Mouse (Mus musculus): Measurements from ENCODE around the gene Cxcr1. TPM values are rescaled to one million over a fixed set of nuclear protein-coding genes. Genes with fewer than 3 reads are reported as not detected.

The Cxcr1 gene
- polyA plus RNA-seq, 1 experiment = not detected

DNA sequence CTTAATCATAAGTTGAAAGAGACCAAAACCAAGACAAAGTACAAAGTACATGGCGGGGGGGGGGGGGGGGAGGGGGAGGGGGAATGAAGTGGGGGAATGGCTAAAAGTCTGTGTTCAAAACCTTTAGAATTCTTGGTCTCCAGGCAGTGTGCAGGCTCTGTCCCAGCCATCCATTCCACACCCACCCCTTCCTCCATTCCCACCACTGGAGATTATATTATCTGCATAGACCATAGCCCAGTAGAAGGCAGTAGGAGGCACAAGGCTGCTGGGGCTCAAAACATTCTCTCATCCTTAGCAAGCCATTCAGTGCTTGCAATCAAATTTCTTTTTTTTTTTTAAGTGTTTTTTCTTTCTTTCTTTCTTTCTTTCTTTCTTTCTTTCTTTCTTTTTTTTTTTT is 36.6 kb upstream of the Cxcr1 start:
- Histone ChIP-seq H3K4me1 (ENCODE audit: control insufficient read depth) (peaks cover 13% of the 10 kb centered on the region), H3K4me3 (replicated peaks) (no peak overlapping the region), H3K36me3 (ENCODE audit: control insufficient read depth) (no peaks in the 10 kb centered on the region), H3K27me3 (ENCODE audit: control insufficient read depth) (no peaks in the 10 kb centered on the region), H3K9me3 (ENCODE audit: control insufficient read depth, low read length) (no peaks in the 10 kb centered on the region)
- no peak for TF ChIP-seq GATA1 (IDR thresholded peaks at IDR 0.05; ENCODE audit: low read length)
- no peak for TF ChIP-seq TAL1 (IDR thresholded peaks at IDR 0.05; ENCODE audit: low read length)

DNA sequence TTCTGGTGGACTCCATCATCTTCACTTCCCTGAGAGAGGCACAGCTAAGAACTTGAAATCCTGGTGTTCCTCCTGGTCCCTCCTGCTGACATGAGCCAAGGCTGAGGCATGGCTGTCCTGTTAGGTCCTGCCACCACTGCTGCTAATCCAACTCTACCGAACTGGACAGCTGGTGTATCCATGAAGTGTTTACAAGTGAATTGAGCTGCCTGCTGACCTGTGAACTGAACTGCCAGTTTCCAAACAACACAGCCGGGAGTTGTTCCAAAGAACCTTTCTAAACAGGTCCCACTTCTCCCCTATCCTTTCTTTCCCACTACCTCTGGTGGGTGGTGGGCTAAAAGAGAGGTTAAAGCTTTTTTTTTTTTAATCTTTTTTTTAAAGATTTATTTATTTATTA is 35.5 kb upstream of the Cxcr1 start:
- H3K36me3 ChIP-seq (ENCODE audit: control insufficient read depth) = no peaks in the 10 kb centered on the region
- TF ChIP-seq TAL1 (IDR thresholded peaks at IDR 0.05; ENCODE audit: low read length) (no peak), GATA1 (IDR thresholded peaks at IDR 0.05; ENCODE audit: low read length) (no peak)
- H3K4me1 ChIP-seq (ENCODE audit: control insufficient read depth) = peaks cover 9% of the 10 kb centered on the region
- no peaks in the 10 kb centered on the region for H3K9me3 ChIP-seq (ENCODE audit: control insufficient read depth, low read length)
- H3K4me3 ChIP-seq (replicated peaks) = no peak overlapping the region
- H3K27me3 ChIP-seq (ENCODE audit: control insufficient read depth) = no peaks in the 10 kb centered on the region

DNA sequence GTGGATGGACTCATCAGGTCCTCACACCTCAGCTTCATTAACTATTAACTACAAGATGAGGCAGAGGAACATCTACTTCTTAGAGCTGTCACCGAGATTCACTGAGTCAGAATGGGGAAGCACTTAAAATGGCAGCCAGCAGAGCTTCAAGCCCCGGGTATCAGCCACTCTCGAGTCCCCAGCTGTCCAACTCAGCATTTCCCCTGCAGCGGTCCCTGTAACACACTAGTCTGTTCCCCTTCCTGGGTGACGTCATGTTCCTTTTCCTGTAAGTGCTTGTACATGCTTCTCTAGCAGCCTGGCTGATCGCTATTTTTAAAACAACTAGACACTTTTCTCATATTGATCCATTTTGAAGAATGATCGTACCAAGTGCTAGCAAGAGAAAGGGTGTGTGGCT is 32.9 kb upstream of the Cxcr1 start:
- TF ChIP-seq TAL1 (IDR thresholded peaks at IDR 0.05; ENCODE audit: low read length) = no peak
- TF ChIP-seq GATA1 (IDR thresholded peaks at IDR 0.05; ENCODE audit: low read length) = no peak
- Histone ChIP-seq H3K4me3 (replicated peaks) (no peak overlapping the region), H3K9me3 (ENCODE audit: control insufficient read depth, low read length) (no peaks in the 10 kb centered on the region), H3K36me3 (ENCODE audit: control insufficient read depth) (no peaks in the 10 kb centered on the region), H3K4me1 (ENCODE audit: control insufficient read depth) (peaks cover 8% of the 10 kb centered on the region), H3K27me3 (ENCODE audit: control insufficient read depth) (no peaks in the 10 kb centered on the region)

DNA sequence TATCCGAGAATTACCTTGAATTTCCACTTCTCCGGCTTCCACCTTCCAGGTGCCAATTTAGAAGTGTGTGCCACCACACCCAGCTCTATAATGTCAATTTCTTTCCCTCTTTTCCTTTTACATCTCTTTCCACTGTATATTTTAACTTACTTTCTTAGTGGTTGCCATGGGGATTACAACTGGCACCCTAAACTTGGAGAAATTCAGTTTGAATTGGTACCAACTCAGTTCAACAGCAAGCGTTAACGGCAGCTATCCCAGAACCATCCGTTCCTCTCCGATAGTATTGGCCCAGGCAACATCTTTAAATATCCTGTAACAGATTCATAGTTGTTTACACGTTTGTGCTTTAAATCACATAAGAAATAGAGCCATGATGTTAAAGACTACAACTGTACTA is 25.5 kb upstream of the Cxcr1 start:
- H3K27me3 ChIP-seq (ENCODE audit: control insufficient read depth) = no peaks in the 10 kb centered on the region
- H3K4me3 ChIP-seq (replicated peaks) = no peak overlapping the region
- TF ChIP-seq TAL1 (IDR thresholded peaks at IDR 0.05; ENCODE audit: low read length) = no peak
- TF ChIP-seq GATA1 (IDR thresholded peaks at IDR 0.05; ENCODE audit: low read length) = no peak
- no peaks in the 10 kb centered on the region for H3K36me3 ChIP-seq (ENCODE audit: control insufficient read depth)
- H3K4me1 ChIP-seq (ENCODE audit: control insufficient read depth) = no peaks in the 10 kb centered on the region
- no peaks in the 10 kb centered on the region for H3K9me3 ChIP-seq (ENCODE audit: control insufficient read depth, low read length)

DNA sequence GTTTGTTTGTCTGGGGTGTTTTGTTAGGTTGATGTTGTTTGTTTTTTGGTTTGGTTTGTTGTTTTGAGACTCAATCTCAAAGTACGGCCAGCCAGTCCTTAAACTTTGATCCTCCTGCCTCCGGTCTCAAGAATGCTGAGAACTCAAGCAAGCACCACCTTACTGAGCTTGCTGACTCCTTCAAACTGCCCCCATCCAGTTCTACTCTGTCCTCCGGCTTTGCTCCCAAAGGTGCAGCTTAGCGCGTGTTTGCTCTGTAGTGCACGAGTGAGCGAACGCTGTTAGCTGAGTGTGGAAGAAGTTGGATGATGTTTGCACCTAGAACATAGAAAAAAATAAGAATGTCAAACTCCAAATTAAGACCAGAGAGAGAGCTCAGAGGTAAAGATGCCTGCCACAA is 14.5 kb upstream of the Cxcr1 start:
- H3K9me3 ChIP-seq (ENCODE audit: control insufficient read depth, low read length) = no peaks in the 10 kb centered on the region
- H3K36me3 ChIP-seq (ENCODE audit: control insufficient read depth) = no peaks in the 10 kb centered on the region
- peaks cover 2% of the 10 kb centered on the region; the same call in 1 of the 2 replicates for H3K4me1 ChIP-seq (ENCODE audit: control insufficient read depth)
- H3K4me3 ChIP-seq (replicated peaks) = no peak overlapping the region
- H3K27me3 ChIP-seq (ENCODE audit: control insufficient read depth) = no peaks in the 10 kb centered on the region
- no peak for TF ChIP-seq TAL1 (IDR thresholded peaks at IDR 0.05; ENCODE audit: low read length)
- no peak for TF ChIP-seq GATA1 (IDR thresholded peaks at IDR 0.05; ENCODE audit: low read length)

DNA sequence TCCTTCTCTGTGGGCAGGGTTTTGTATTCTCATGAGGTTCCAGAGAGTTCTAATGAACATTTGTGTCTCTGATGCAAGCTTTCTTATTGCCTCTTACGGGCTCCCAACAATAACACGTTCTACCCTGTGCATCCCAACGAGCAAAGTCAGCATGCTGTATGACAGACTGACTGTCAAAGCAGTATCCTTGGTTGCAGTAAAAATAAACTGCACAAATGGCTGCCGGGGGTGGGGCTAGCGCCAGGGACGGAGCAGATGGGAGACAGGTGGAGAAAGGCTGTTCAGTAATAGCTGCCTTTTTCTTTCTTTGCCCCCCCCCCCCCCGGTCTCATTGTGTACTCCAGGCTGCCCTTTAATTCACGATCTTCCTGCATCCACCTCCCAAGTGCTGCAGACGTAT is 13.5 kb upstream of the Cxcr1 start:
- H3K36me3 ChIP-seq (ENCODE audit: control insufficient read depth) = no peaks in the 10 kb centered on the region
- no peaks in the 10 kb centered on the region for H3K9me3 ChIP-seq (ENCODE audit: control insufficient read depth, low read length)
- peaks cover 2% of the 10 kb centered on the region; the same call in 1 of the 2 replicates for H3K4me1 ChIP-seq (ENCODE audit: control insufficient read depth)
- no peak overlapping the region for H3K4me3 ChIP-seq (replicated peaks)
- TF ChIP-seq GATA1 (IDR thresholded peaks at IDR 0.05; ENCODE audit: low read length) = no peak
- no peak for TF ChIP-seq TAL1 (IDR thresholded peaks at IDR 0.05; ENCODE audit: low read length)
- no peaks in the 10 kb centered on the region for H3K27me3 ChIP-seq (ENCODE audit: control insufficient read depth)

DNA sequence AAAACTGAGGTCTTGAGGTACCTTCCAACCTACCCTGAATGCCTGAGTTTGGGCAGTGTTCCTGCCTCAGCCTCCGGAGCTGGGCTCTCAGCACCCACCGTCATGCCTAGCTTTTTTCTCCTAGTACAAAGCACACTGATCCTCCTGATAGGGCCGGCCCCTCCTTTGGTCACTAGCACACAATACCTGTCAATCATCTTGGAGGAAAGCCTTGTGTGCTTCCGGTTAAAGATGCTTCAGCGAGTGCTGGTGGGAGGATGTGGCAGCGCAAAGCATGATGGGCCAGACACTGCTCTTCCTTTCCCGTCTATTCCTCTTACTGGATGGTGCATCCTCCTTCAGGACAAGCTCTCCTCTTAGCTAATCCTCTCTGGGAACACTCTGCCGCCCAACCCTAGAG is 12.2 kb upstream of the Cxcr1 start:
- no peak for TF ChIP-seq GATA1 (IDR thresholded peaks at IDR 0.05; ENCODE audit: low read length)
- no peak for TF ChIP-seq TAL1 (IDR thresholded peaks at IDR 0.05; ENCODE audit: low read length)
- Histone ChIP-seq H3K9me3 (ENCODE audit: control insufficient read depth, low read length) (no peaks in the 10 kb centered on the region), H3K36me3 (ENCODE audit: control insufficient read depth) (no peaks in the 10 kb centered on the region), H3K4me3 (replicated peaks) (no peak overlapping the region), H3K4me1 (ENCODE audit: control insufficient read depth) (peaks cover 2% of the 10 kb centered on the region; the same call in 1 of the 2 replicates), H3K27me3 (ENCODE audit: control insufficient read depth) (no peaks in the 10 kb centered on the region)

DNA sequence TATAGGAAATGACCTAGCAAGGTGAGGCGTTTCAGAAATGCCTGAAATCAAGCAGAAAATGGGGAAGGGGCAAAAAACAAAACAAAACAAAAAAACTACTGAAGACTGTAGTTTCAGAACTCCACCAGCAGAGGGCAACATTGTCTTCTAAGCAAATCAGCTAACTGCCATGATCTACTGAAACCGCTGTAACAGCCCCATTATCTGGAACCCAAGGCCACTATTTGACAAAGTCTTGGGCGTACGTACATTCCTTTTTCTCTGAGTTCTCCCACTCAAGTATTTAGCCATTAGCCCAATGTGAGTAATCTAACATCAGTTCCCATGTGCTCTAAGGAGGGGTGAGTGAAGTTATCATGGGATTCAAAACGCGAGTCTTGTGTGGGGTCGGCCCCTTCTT is 11.4 kb upstream of the Cxcr1 start:
- peaks cover 2% of the 10 kb centered on the region; the same call in 1 of the 2 replicates for H3K4me1 ChIP-seq (ENCODE audit: control insufficient read depth)
- TF ChIP-seq TAL1 (IDR thresholded peaks at IDR 0.05; ENCODE audit: low read length) (no peak), GATA1 (IDR thresholded peaks at IDR 0.05; ENCODE audit: low read length) (no peak)
- no peaks in the 10 kb centered on the region for H3K9me3 ChIP-seq (ENCODE audit: control insufficient read depth, low read length)
- no peaks in the 10 kb centered on the region for H3K36me3 ChIP-seq (ENCODE audit: control insufficient read depth)
- no peak overlapping the region for H3K4me3 ChIP-seq (replicated peaks)
- H3K27me3 ChIP-seq (ENCODE audit: control insufficient read depth) = no peaks in the 10 kb centered on the region

DNA sequence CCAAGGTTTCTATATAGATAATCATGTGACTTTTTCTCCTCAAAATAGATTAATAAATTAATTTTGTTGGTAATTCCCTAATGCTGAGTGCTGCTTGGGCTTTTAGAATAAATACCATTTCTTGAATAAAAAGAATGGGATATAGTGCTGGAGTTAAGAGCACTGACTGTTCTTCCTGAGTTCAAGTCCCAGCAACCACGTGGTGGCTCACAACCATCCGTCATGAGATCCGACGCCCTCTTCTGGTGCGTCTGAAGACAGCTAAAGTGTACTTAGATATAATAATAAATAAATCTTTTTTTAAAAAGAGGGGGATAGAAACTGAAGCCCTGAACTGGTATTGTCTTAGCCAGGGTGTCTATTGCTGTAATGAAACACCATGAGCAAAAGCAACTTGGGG is 9.0 kb upstream of the Cxcr1 start:
- H3K36me3 ChIP-seq (ENCODE audit: control insufficient read depth) = no peaks in the 10 kb centered on the region
- H3K9me3 ChIP-seq (ENCODE audit: control insufficient read depth, low read length) = no peaks in the 10 kb centered on the region
- peaks cover 2% of the 10 kb centered on the region; the same call in 1 of the 2 replicates for H3K4me1 ChIP-seq (ENCODE audit: control insufficient read depth)
- no peak overlapping the region for H3K4me3 ChIP-seq (replicated peaks)
- TF ChIP-seq TAL1 (IDR thresholded peaks at IDR 0.05; ENCODE audit: low read length) = no peak
- TF ChIP-seq GATA1 (IDR thresholded peaks at IDR 0.05; ENCODE audit: low read length) = no peak
- H3K27me3 ChIP-seq (ENCODE audit: control insufficient read depth) = no peaks in the 10 kb centered on the region

Data from erythroblast, embryonic 14.5 days (primary cell).